Mouse (Mus musculus): ENCODE measurements around the gene Obp2a. TPM values are rescaled to one million over a fixed set of nuclear protein-coding genes. Genes with fewer than 3 reads are reported as not detected.
"Not testable (repeated sequence)": the region's sequence is repeated elsewhere in the genome, so short reads cannot be mapped to it uniquely, and the experiment has no call there.

Obp2a gene
- polyA plus RNA-seq, 1 experiment from 2014 or later, result not detected

DNA sequence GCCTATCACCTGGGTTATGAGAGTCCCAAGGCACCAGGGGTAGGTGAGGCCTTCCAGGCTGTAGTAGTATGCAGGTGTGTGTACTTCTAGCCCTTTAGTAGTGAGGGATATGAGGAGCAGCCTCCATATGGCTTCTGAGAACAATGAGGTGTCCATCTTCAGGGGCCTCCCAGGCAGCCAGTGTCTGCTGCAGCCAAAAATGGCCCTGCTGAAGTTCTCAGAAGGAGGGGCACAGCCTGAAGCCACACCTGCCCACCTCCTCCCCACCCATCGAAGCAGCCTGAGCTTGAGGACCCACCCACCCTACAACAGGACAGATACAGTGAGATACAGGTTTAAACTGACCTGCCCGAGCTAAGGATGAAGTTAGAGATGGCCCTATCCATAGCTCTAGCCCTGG, 17.4 kb upstream of the Obp2a start, which contains the start of gene Lcn10:
TSS of gene Lcn10 (plus strand) at position 301 of the 400 bp plus-strand sequence.
- WGBS, result 74% methylated on average over 2 of the region's 2 CpGs

GRCm38 (mm10) chr2:25686941-25687340, 12.9 kb upstream of the Obp2a start:
- 80% methylated on average over 4 of the region's 4 CpGs for WGBS
- H3K4me1 ChIP-seq, result no peaks in the 10 kb centered on the region
- no peak overlapping the region for H3K4me3 ChIP-seq
- ATAC-seq, result no peak
- no peak overlapping the region for H3K27ac ChIP-seq
- H3K36me3 ChIP-seq (ENCODE audit: poor library complexity, severe bottlenecking), result no peaks in the 10 kb centered on the region
- H3K9me3 ChIP-seq (replicated peaks), result no peaks in the 10 kb centered on the region
- no peak overlapping the region for H3K9ac ChIP-seq
- no peak overlapping the region for H3K4me2 ChIP-seq
- peaks cover 2% of the 10 kb centered on the region; the same call in 1 of the 2 replicates for H3K27me3 ChIP-seq

More for the DNA sequence above, 17.4 kb upstream of the Obp2a start, which contains the start of gene Lcn10:
- Histone ChIP-seq H3K4me1 (no peaks in the 10 kb centered on the region), H3K27ac (no peak within 1 kb of the TSS), H3K9me3 (replicated peaks) (no peaks in the 10 kb centered on the region), H3K36me3 (ENCODE audit: poor library complexity, severe bottlenecking) (no peaks in the 10 kb centered on the region), H3K9ac (no peak within 1 kb of the TSS), H3K4me3 (no peak within 1 kb of the TSS), H3K27me3 (peaks cover 2% of the 10 kb centered on the region; the same call in 1 of the 2 replicates), H3K4me2 (no peak within 1 kb of the TSS)
- ATAC-seq, result no peak

GRCm38 (mm10) chr2:25694605-25695004, 5.2 kb upstream of the Obp2a start:
- Histone ChIP-seq H3K36me3 (ENCODE audit: poor library complexity, severe bottlenecking) (no peaks in the 10 kb centered on the region), H3K9me3 (replicated peaks) (no peaks in the 10 kb centered on the region), H3K27me3 (no peaks in the 10 kb centered on the region), H3K4me3 (no peak overlapping the region), H3K4me1 (no peaks in the 10 kb centered on the region), H3K9ac (no peak overlapping the region), H3K27ac (no peak overlapping the region), H3K4me2 (no peak overlapping the region)
- ATAC-seq, result no peak

GRCm38 (mm10) chr2:25696951-25697350, 2.9 kb upstream of the Obp2a start:
- Histone ChIP-seq H3K36me3 (ENCODE audit: poor library complexity, severe bottlenecking) (no peaks in the 10 kb centered on the region), H3K9me3 (replicated peaks) (no peaks in the 10 kb centered on the region), H3K9ac (no peak overlapping the region), H3K27me3 (no peaks in the 10 kb centered on the region), H3K4me1 (no peaks in the 10 kb centered on the region), H3K27ac (no peak overlapping the region), H3K4me3 (no peak overlapping the region), H3K4me2 (no peak overlapping the region)
- 72% methylated on average over 4 of the region's 4 CpGs for WGBS
- no peak for ATAC-seq

- no peak for ATAC-seq
- Histone ChIP-seq H3K4me1 (no peaks in the 10 kb centered on the region), H3K9me3 (replicated peaks) (no peaks in the 10 kb centered on the region), H3K27ac (no peak overlapping the region), H3K27me3 (no peaks in the 10 kb centered on the region), H3K4me3 (no peak overlapping the region), H3K36me3 (ENCODE audit: poor library complexity, severe bottlenecking) (no peaks in the 10 kb centered on the region), H3K4me2 (no peak overlapping the region), H3K9ac (no peak overlapping the region)
- WGBS, result 86% methylated on average over 2 of the region's 2 CpGs
Measured at GRCm38 (mm10) chr2:25698696-25699095, 1.1 kb upstream of the Obp2a start.

GRCm38 (mm10) chr2:25701001-25701400, 1.2 kb downstream of the Obp2a start:
- no peak overlapping the region for H3K4me3 ChIP-seq
- H3K9me3 ChIP-seq (replicated peaks), result no peaks in the 10 kb centered on the region
- H3K4me2 ChIP-seq, result no peak overlapping the region
- no peaks in the 10 kb centered on the region for H3K27me3 ChIP-seq
- H3K36me3 ChIP-seq (ENCODE audit: poor library complexity, severe bottlenecking), result no peaks in the 10 kb centered on the region
- no peak overlapping the region for H3K27ac ChIP-seq
- no peak for ATAC-seq
- no peak overlapping the region for H3K9ac ChIP-seq
- no peaks in the 10 kb centered on the region for H3K4me1 ChIP-seq
- 86% methylated on average over 5 of the region's 5 CpGs for WGBS

GRCm38 (mm10) chr2:25703706-25704105, 3.9 kb downstream of the Obp2a start:
- Histone ChIP-seq H3K9me3 (replicated peaks) (no peaks in the 10 kb centered on the region), H3K36me3 (ENCODE audit: poor library complexity, severe bottlenecking) (no peaks in the 10 kb centered on the region), H3K27ac (no peak overlapping the region), H3K9ac (no peak overlapping the region), H3K4me2 (no peak overlapping the region), H3K4me3 (no peak overlapping the region), H3K4me1 (peaks cover 12% of the 10 kb centered on the region), H3K27me3 (no peaks in the 10 kb centered on the region)
- no peak for ATAC-seq
- 95% methylated on average over 4 of the region's 4 CpGs for WGBS

- H3K4me3 ChIP-seq, result peak within 1 kb of the TSS; percentile 62
- peak; percentile 96 for ATAC-seq
- WGBS, result under 1% methylated on average over 73 of the region's 78 CpGs
- H3K4me1 ChIP-seq, result peaks cover 21% of the 10 kb centered on the region
- peak within 1 kb of the TSS; percentile 75 for H3K9ac ChIP-seq
- H3K27ac ChIP-seq, result peak within 1 kb of the TSS; percentile 60
- H3K36me3 ChIP-seq (ENCODE audit: poor library complexity, severe bottlenecking), result no peaks in the 10 kb centered on the region
- H3K27me3 ChIP-seq, result no peaks in the 10 kb centered on the region
- peak within 1 kb of the TSS; percentile 92 for H3K4me2 ChIP-seq
- H3K9me3 ChIP-seq (replicated peaks), result no peaks in the 10 kb centered on the region
Measured at GRCm38 (mm10) chr2:25706643-25707481, 7.0 kb downstream of the Obp2a start, which contains the start of gene Bmyc. Gene Bmyc (plus strand): TSS chr2:25706739.

GRCm38 (mm10) chr2:25708121-25708520, 8.3 kb downstream of the Obp2a start:
- ATAC-seq, result no peak
- 82% methylated on average over 2 of the region's 2 CpGs for WGBS
- Histone ChIP-seq H3K9ac (no peak overlapping the region), H3K27me3 (no peaks in the 10 kb centered on the region), H3K36me3 (ENCODE audit: poor library complexity, severe bottlenecking) (no peaks in the 10 kb centered on the region), H3K4me2 (peak overlapping the region; percentile 42), H3K27ac (no peak overlapping the region), H3K4me1 (peaks cover 22% of the 10 kb centered on the region), H3K4me3 (no peak overlapping the region), H3K9me3 (replicated peaks) (no peaks in the 10 kb centered on the region)

- not testable (repeated sequence) for H3K9ac ChIP-seq
- WGBS, result 95% methylated on average over 1 of the region's 1 CpGs
Measured at GRCm38 (mm10) chr2:25709056-25709455, 9.2 kb downstream of the Obp2a start.

DNA sequence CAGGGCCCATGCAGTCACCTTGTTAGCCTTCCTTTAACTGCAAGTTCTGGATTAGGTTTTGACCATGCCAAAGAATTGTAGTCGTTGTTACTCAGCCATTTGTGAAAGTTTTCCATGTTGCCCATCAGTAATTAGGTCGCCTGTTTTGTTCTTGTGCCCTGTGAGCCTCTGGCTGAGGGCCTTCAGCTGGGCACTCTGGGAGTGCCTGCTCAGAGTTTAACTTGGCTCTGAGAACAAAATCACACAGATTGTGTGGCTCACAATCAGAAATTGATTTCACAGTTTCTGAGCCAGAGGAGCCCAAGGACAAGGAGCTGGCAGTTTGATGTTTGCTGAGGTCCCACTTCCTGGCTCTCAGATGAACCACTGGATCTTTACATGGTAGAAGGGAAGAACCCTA, 9.9 kb downstream of the Obp2a start:
- WGBS, result 73% methylated on average over 2 of the region's 2 CpGs

More at GRCm38 (mm10) chr2:25709056-25709455, 9.2 kb downstream of the Obp2a start:
- H3K36me3 ChIP-seq (ENCODE audit: poor library complexity, severe bottlenecking); H3K27me3 ChIP-seq; H3K27ac ChIP-seq; H3K9me3 ChIP-seq (replicated peaks); ATAC-seq; H3K4me3 ChIP-seq; H3K4me2 ChIP-seq: not testable (repeated sequence)
- peaks cover 22% of the 10 kb centered on the region for H3K4me1 ChIP-seq

DNA sequence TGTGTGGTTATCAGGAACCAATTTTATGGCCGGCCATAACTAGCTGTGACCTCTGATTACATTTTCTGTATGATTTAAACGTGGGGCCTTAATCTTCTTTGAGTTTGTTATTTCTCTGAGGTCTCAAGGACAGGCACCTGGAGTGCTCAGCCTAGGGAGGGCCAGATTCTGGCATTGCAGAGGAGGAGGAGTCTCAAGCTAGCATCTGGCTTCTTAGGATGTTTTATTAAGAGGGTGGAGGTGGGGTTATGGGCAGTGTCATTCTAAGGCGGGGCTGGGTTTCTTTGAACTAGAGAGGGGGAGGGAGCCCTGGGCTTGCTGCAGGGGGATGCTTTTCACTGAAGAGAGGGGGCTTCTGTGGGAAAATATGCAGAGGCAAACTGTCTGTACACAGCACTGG, 11.8 kb downstream of the Obp2a start:
- 32% methylated on average over 3 of the region's 3 CpGs for WGBS
- H3K4me1 ChIP-seq, result peaks cover 22% of the 10 kb centered on the region
- H3K4me2 ChIP-seq; H3K27me3 ChIP-seq; ATAC-seq; H3K9ac ChIP-seq; H3K9me3 ChIP-seq (replicated peaks); H3K36me3 ChIP-seq (ENCODE audit: poor library complexity, severe bottlenecking); H3K27ac ChIP-seq; H3K4me3 ChIP-seq: not testable (repeated sequence)

More for the DNA sequence above, 9.9 kb downstream of the Obp2a start:
- not testable (repeated sequence) for H3K27me3 ChIP-seq; H3K36me3 ChIP-seq (ENCODE audit: poor library complexity, severe bottlenecking); H3K4me2 ChIP-seq; H3K9me3 ChIP-seq (replicated peaks); H3K27ac ChIP-seq; H3K4me3 ChIP-seq; H3K9ac ChIP-seq; ATAC-seq
- peaks cover 22% of the 10 kb centered on the region for H3K4me1 ChIP-seq
